Mouse (Mus musculus): ENCODE data around the gene Cilp. TPM values are rescaled to one million over a fixed set of nuclear protein-coding genes. Genes with fewer than 3 reads are reported as not detected.
"Not testable (repeated sequence)": the region's sequence is repeated elsewhere in the genome, so short reads cannot be mapped to it uniquely, and the experiment has no call there.

Gene Cilp
- polyA plus RNA-seq, 1 experiment = 0.29 TPM

- Histone ChIP-seq H3K4me3 (no peak overlapping the region), H3K79me2 (ENCODE audit: control insufficient read depth, insufficient read depth) (no peaks in the 10 kb centered on the region), H3ac (ENCODE audit: control insufficient read depth, insufficient read length) (no peak overlapping the region), H3K27me3 (ENCODE audit: control insufficient read depth, insufficient read depth, insufficient read length) (peaks cover 3% of the 10 kb centered on the region), H3K36me3 (ENCODE audit: control insufficient read depth, insufficient read depth) (no peaks in the 10 kb centered on the region), H3K4me2 (ENCODE audit: low read depth) (no peak overlapping the region)
- TF ChIP-seq MYOD1 (IDR thresholded peaks at IDR 0.05; ENCODE audit: control insufficient read depth in 1 of 3, insufficient read length in 2 of 3, low read depth in 2 of 3) (peak in 2 of 3 experiments; percentile 18 to 39), TCF12 (IDR thresholded peaks at IDR 0.05; ENCODE audit: insufficient read depth, poor library complexity, severe bottlenecking) (peak; percentile 48), CEBPB (IDR thresholded peaks at IDR 0.05; ENCODE audit: insufficient read depth, poor library complexity, severe bottlenecking) (no peak), MYOG (IDR thresholded peaks at IDR 0.05; ENCODE audit: control insufficient read depth in 1 of 3, insufficient read depth in 1 of 3, insufficient read length in 2 of 3, low read depth in 2 of 3) (no peak), POLR2AphosphoS2 (IDR thresholded peaks at IDR 0.05; ENCODE audit: insufficient read length, low read depth) (no peak), POLR2A (IDR thresholded peaks at IDR 0.05; ENCODE audit: insufficient read length, low read depth) (no peak), SRF (IDR thresholded peaks at IDR 0.05; ENCODE audit: control insufficient read depth, insufficient read length, low read depth) (no peak), USF1 (IDR thresholded peaks at IDR 0.05; ENCODE audit: low read depth) (no peak), MAX (IDR thresholded peaks at IDR 0.05; ENCODE audit: low read depth) (no peak), TCF3 (IDR thresholded peaks at IDR 0.05; ENCODE audit: insufficient read length, low read depth) (no peak), REST (IDR thresholded peaks at IDR 0.05; ENCODE audit: insufficient read depth, insufficient read length) (no peak), E2F4 (IDR thresholded peaks at IDR 0.05; ENCODE audit: insufficient read depth) (no peak)
Observed at GRCm38 (mm10) chr9:65281536-65282151, 16.7 kb downstream of the Cilp start.

- no peaks in the 10 kb centered on the region for H3K36me3 ChIP-seq (ENCODE audit: control insufficient read depth, insufficient read depth)
- H3ac ChIP-seq (ENCODE audit: control insufficient read depth, insufficient read length) = no peak overlapping the region
- H3K79me2 ChIP-seq (ENCODE audit: control insufficient read depth, insufficient read depth) = no peaks in the 10 kb centered on the region
- H3K4me3 ChIP-seq = no peak overlapping the region
- no peak overlapping the region for H3K4me2 ChIP-seq (ENCODE audit: low read depth)
- TF ChIP-seq REST (IDR thresholded peaks at IDR 0.05; ENCODE audit: insufficient read depth, insufficient read length) (no peak), SRF (IDR thresholded peaks at IDR 0.05; ENCODE audit: control insufficient read depth, insufficient read length, low read depth) (no peak), USF1 (IDR thresholded peaks at IDR 0.05; ENCODE audit: low read depth) (no peak), POLR2A (IDR thresholded peaks at IDR 0.05; ENCODE audit: insufficient read length, low read depth) (no peak), TCF12 (IDR thresholded peaks at IDR 0.05; ENCODE audit: insufficient read depth, poor library complexity, severe bottlenecking) (no peak), MYOD1 (IDR thresholded peaks at IDR 0.05; ENCODE audit: control insufficient read depth in 1 of 3, insufficient read length in 2 of 3, low read depth in 2 of 3) (no peak), MYOG (IDR thresholded peaks at IDR 0.05; ENCODE audit: control insufficient read depth in 1 of 3, insufficient read depth in 1 of 3, insufficient read length in 2 of 3, low read depth in 2 of 3) (no peak), MAX (IDR thresholded peaks at IDR 0.05; ENCODE audit: low read depth) (no peak), POLR2AphosphoS2 (IDR thresholded peaks at IDR 0.05; ENCODE audit: insufficient read length, low read depth) (no peak)
- peaks cover 3% of the 10 kb centered on the region for H3K27me3 ChIP-seq (ENCODE audit: control insufficient read depth, insufficient read depth, insufficient read length)
Observed at GRCm38 (mm10) chr9:65283301-65283700, 18.3 kb downstream of the Cilp start.

DNA sequence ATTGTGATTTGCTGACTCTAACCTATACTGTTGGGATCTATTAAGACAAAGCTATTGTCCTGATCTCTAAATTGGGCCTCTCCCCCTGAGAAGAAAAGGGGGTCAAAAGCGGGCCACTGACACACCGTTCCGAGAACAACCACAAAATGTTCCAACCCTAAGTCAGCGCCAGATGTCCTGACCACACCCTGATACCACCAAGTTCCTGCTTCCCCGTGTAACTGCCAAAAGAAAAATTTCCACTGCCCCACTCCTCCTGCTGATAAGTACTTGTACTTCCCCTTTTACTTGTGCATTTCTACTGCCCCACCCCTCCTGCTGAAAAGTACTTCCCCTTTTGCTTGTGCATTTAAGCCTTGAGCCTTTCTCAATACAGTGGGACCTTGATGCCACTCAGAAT lies 23.3 kb downstream of the Cilp start:
- H3ac ChIP-seq (ENCODE audit: control insufficient read depth, insufficient read length); H3K27me3 ChIP-seq (ENCODE audit: control insufficient read depth, insufficient read depth, insufficient read length); H3K36me3 ChIP-seq (ENCODE audit: control insufficient read depth, insufficient read depth): not testable (repeated sequence)

GRCm38 (mm10) chr9:65289988-65290387 lies 25.0 kb downstream of the Cilp start:
- H3K4me3 ChIP-seq = no peak overlapping the region
- no peaks in the 10 kb centered on the region for H3K27me3 ChIP-seq (ENCODE audit: control insufficient read depth, insufficient read depth, insufficient read length)
- no peak overlapping the region for H3K4me2 ChIP-seq (ENCODE audit: low read depth)
- TF ChIP-seq POLR2A (IDR thresholded peaks at IDR 0.05; ENCODE audit: insufficient read length, low read depth) = no peak
- TF ChIP-seq MYOD1 (IDR thresholded peaks at IDR 0.05; ENCODE audit: control insufficient read depth in 1 of 3, insufficient read length in 2 of 3, low read depth in 2 of 3) = no peak
- no peak for TF ChIP-seq CEBPB (IDR thresholded peaks at IDR 0.05; ENCODE audit: insufficient read depth, poor library complexity, severe bottlenecking)
- no peak for TF ChIP-seq POLR2AphosphoS2 (IDR thresholded peaks at IDR 0.05; ENCODE audit: insufficient read length, low read depth)
- TF ChIP-seq MAX (IDR thresholded peaks at IDR 0.05; ENCODE audit: low read depth) = no peak
- no peak for TF ChIP-seq USF1 (IDR thresholded peaks at IDR 0.05; ENCODE audit: low read depth)
- no peak for TF ChIP-seq REST (IDR thresholded peaks at IDR 0.05; ENCODE audit: insufficient read depth, insufficient read length)
- TF ChIP-seq TCF3 (IDR thresholded peaks at IDR 0.05; ENCODE audit: insufficient read length, low read depth) = no peak
- no peak for TF ChIP-seq SRF (IDR thresholded peaks at IDR 0.05; ENCODE audit: control insufficient read depth, insufficient read length, low read depth)
- peaks cover 8% of the 10 kb centered on the region for H3K79me2 ChIP-seq (ENCODE audit: control insufficient read depth, insufficient read depth)
- no peaks in the 10 kb centered on the region for H3K36me3 ChIP-seq (ENCODE audit: control insufficient read depth, insufficient read depth)
- H3ac ChIP-seq (ENCODE audit: control insufficient read depth, insufficient read length) = no peak overlapping the region

More for the DNA sequence above, 23.3 kb downstream of the Cilp start:
- H3K4me3 ChIP-seq; H3K79me2 ChIP-seq (ENCODE audit: control insufficient read depth, insufficient read depth); H3K4me2 ChIP-seq (ENCODE audit: low read depth): not testable (repeated sequence)

- Histone ChIP-seq H3K4me3 (no peak overlapping the region), H3K79me2 (ENCODE audit: control insufficient read depth, insufficient read depth) (peaks cover 24% of the 10 kb centered on the region), H3K27me3 (ENCODE audit: control insufficient read depth, insufficient read depth, insufficient read length) (no peaks in the 10 kb centered on the region), H3K36me3 (ENCODE audit: control insufficient read depth, insufficient read depth) (peaks cover 2% of the 10 kb centered on the region), H3ac (ENCODE audit: control insufficient read depth, insufficient read length) (no peak overlapping the region), H3K4me2 (ENCODE audit: low read depth) (no peak overlapping the region)
- TF ChIP-seq POLR2A (IDR thresholded peaks at IDR 0.05; ENCODE audit: insufficient read length, low read depth) (no peak), MYOG (IDR thresholded peaks at IDR 0.05; ENCODE audit: control insufficient read depth in 1 of 3, insufficient read depth in 1 of 3, insufficient read length in 2 of 3, low read depth in 2 of 3) (no peak), E2F4 (IDR thresholded peaks at IDR 0.05; ENCODE audit: insufficient read depth) (no peak), CEBPB (IDR thresholded peaks at IDR 0.05; ENCODE audit: insufficient read depth, poor library complexity, severe bottlenecking) (no peak), TCF3 (IDR thresholded peaks at IDR 0.05; ENCODE audit: insufficient read length, low read depth) (no peak), TCF12 (IDR thresholded peaks at IDR 0.05; ENCODE audit: insufficient read depth, poor library complexity, severe bottlenecking) (no peak), POLR2AphosphoS2 (IDR thresholded peaks at IDR 0.05; ENCODE audit: insufficient read length, low read depth) (no peak), MAX (IDR thresholded peaks at IDR 0.05; ENCODE audit: low read depth) (no peak), REST (IDR thresholded peaks at IDR 0.05; ENCODE audit: insufficient read depth, insufficient read length) (no peak), SRF (IDR thresholded peaks at IDR 0.05; ENCODE audit: control insufficient read depth, insufficient read length, low read depth) (no peak), MYOD1 (IDR thresholded peaks at IDR 0.05; ENCODE audit: control insufficient read depth in 1 of 3, insufficient read length in 2 of 3, low read depth in 2 of 3) (no peak), USF1 (IDR thresholded peaks at IDR 0.05; ENCODE audit: low read depth) (no peak)
Observed at GRCm38 (mm10) chr9:65292421-65292820, 27.4 kb downstream of the Cilp start.

Measured in myocyte (in vitro differentiated cells).